Comparison of ENCODE assay signal across 8 mouse cellular contexts in genomic region chr12:85175926-85176845, GRCm38 (mm10). TPM values are rescaled to one million over a fixed set of nuclear protein-coding genes. Genes with fewer than 3 reads are reported as not detected.
DNase-seq lines count a peak whose midpoint lies in the region; ATAC-seq and TF ChIP-seq lines count a peak whose summit lies in the region.

No protein-coding gene starts in this region.

- H3K27ac ChIP-seq in forebrain, embryonic 15.5 days (replicated peaks), result peak overlapping the region; percentile 63
- peak overlapping the region; percentile 82 for H3K27ac ChIP-seq in limb, embryonic 10.5 days
- no peak overlapping the region for H3K27ac ChIP-seq in neural tube, embryonic 12.5 days

- intact Hi-C loops in left cerebral cortex, postnatal 25 days (cut with DNase I), result no loop called here

- H3K27me3 ChIP-seq in C2C12 (ENCODE audit: control insufficient read depth, insufficient read depth, insufficient read length), result no peaks in the 10 kb centered on the region
- no peaks in the 10 kb centered on the region for H3K27me3 ChIP-seq in forebrain, embryonic 15.5 days
- H3K27me3 ChIP-seq in limb, embryonic 10.5 days (ENCODE audit: low read depth, poor library complexity, severe bottlenecking), result peaks cover 91% of the 10 kb centered on the region
- H3K27me3 ChIP-seq in neural tube, embryonic 12.5 days (replicated peaks), result peaks cover 22% of the 10 kb centered on the region

- peak overlapping the region; percentile 50 for H3ac ChIP-seq in C2C12 (ENCODE audit: control insufficient read depth, insufficient read length, low read depth)

- 15% methylated on average over 11 of the region's 11 CpGs for WGBS in forebrain, embryonic 15.5 days
- WGBS in limb, embryonic 10.5 days, result 7% methylated on average over 11 of the region's 11 CpGs
- 14% methylated on average over 11 of the region's 11 CpGs for WGBS in neural tube, embryonic 12.5 days

- H3K9me3 ChIP-seq in forebrain, embryonic 15.5 days, result no peaks in the 10 kb centered on the region
- no peaks in the 10 kb centered on the region for H3K9me3 ChIP-seq in limb, embryonic 10.5 days (replicated peaks)
- H3K9me3 ChIP-seq in neural tube, embryonic 12.5 days, result no peaks in the 10 kb centered on the region

- peaks cover 11% of the 10 kb centered on the region for H3K79me3 ChIP-seq in C2C12 (ENCODE audit: low read depth)

- peaks cover 14% of the 10 kb centered on the region for H3K36me3 ChIP-seq in C2C12 (ENCODE audit: control insufficient read depth, insufficient read depth)
- H3K36me3 ChIP-seq in forebrain, embryonic 15.5 days, result no peaks in the 10 kb centered on the region
- H3K36me3 ChIP-seq in limb, embryonic 10.5 days, result no peaks in the 10 kb centered on the region
- H3K36me3 ChIP-seq in neural tube, embryonic 12.5 days, result no peaks in the 10 kb centered on the region

- no peak for TF ChIP-seq CTCF in C2C12 (IDR thresholded peaks at IDR 0.05; ENCODE audit: control insufficient read depth, insufficient read depth, insufficient read length)

- H3K9ac ChIP-seq in forebrain, embryonic 15.5 days (replicated peaks), result peak overlapping the region; percentile 36; the same call in 1 of the 2 replicates
- H3K9ac ChIP-seq in neural tube, embryonic 12.5 days, result peak overlapping the region; percentile 38; the same call in 1 of the 2 replicates

- H3K4me2 ChIP-seq in forebrain, embryonic 15.5 days (replicated peaks), result peak overlapping the region; percentile 48
- H3K4me2 ChIP-seq in neural tube, embryonic 12.5 days (replicated peaks), result peak overlapping the region; percentile 64

- H3K4me1 ChIP-seq in forebrain, embryonic 15.5 days, result peaks cover 33% of the 10 kb centered on the region
- peaks cover 56% of the 10 kb centered on the region for H3K4me1 ChIP-seq in limb, embryonic 10.5 days
- H3K4me1 ChIP-seq in neural tube, embryonic 12.5 days, result peaks cover 28% of the 10 kb centered on the region

- ATAC-seq in forebrain, embryonic 15.5 days (replicated peaks), result peak; percentile 81
- ATAC-seq in neural tube, embryonic 12.5 days (ENCODE audit: low FRiP score, low read depth), result peak; percentile 83

- peak; percentile 60 to 72 for DNase-seq in cerebellum, postnatal 14 days
- DNase-seq in cerebellum, adult 8-10 months, result no peak
- DNase-seq in limb, embryonic 10.5 days (ENCODE audit: low spot score), result peak; percentile 82
- DNase-seq in left cerebral cortex, postnatal 25 days (ENCODE audit: low spot score in 2 of 2), result no peak
- no peak for DNase-seq in natural killer cell, adult 2 months (ENCODE audit: low spot score in 2 of 2)

- peaks cover 31% of the 10 kb centered on the region for H3K79me2 ChIP-seq in C2C12 (ENCODE audit: control insufficient read depth, insufficient read depth)

- H3K4me3 ChIP-seq in C2C12 (ENCODE audit: insufficient read depth, poor library complexity, severe bottlenecking), result peak overlapping the region; percentile 47
- peak overlapping the region; percentile 22 for H3K4me3 ChIP-seq in forebrain, embryonic 15.5 days
- H3K4me3 ChIP-seq in limb, embryonic 10.5 days, result peak overlapping the region; percentile 47
- H3K4me3 ChIP-seq in neural tube, embryonic 12.5 days, result peak overlapping the region; percentile 26

TF ChIP-seq in C2C12, 6 proteins besides CTCF, POLR2A, EP300 and RAD21:
- no peak for TF ChIP-seq USF1 (IDR thresholded peaks at IDR 0.05; ENCODE audit: low read depth)
- TF ChIP-seq MYOG (IDR thresholded peaks at IDR 0.05; ENCODE audit: control insufficient read depth, extremely low read depth, insufficient read length), result no peak
- no peak for TF ChIP-seq MAX (IDR thresholded peaks at IDR 0.05)
- TF ChIP-seq FOSL1 (IDR thresholded peaks at IDR 0.05; ENCODE audit: insufficient read depth, low read length, poor library complexity, severe bottlenecking), result no peak
- no peak for TF ChIP-seq MYOD1 (IDR thresholded peaks at IDR 0.05; ENCODE audit: control insufficient read depth, insufficient read length, low read depth)
- TF ChIP-seq CEBPB (IDR thresholded peaks at IDR 0.05; ENCODE audit: low read depth), result no peak
TF ChIP-seq in C2C12: peak in this region for 0.

RNA-seq across cellular contexts. Expression of gene Pgf, which starts 1.4 kb away (rescaled TPM):
- 49.6 TPM for polyA plus RNA-seq in C2C12 (2012; fragmentation: generic; extraction: Trizol)
- polyA plus RNA-seq in forebrain, embryonic 15.5 days (2015; fragmentation: Nextera tagmentation; extraction: Ambion mirVana), result 6.2 and 6.3 TPM in 2 replicates
- polyA plus RNA-seq in limb, embryonic 10.5 days (2016; fragmentation: Nextera tagmentation; extraction: Ambion mirVana), result 6.9 and 9.6 TPM in 2 replicates
- 9.7 and 10.9 TPM in 2 replicates for polyA plus RNA-seq in neural tube, embryonic 12.5 days (2016; fragmentation: Nextera tagmentation; extraction: Ambion mirVana)
- 1 to 10 TPM; 1.7 to 2.8 TPM for total RNA-seq in left cerebral cortex, postnatal 25 days (2021)

RNA-seq across cellular contexts. Expression of gene Rps6kl1, which starts 25.1 kb away (rescaled TPM):
- polyA plus RNA-seq in C2C12 (2012; fragmentation: generic; extraction: Trizol), result 0.39 TPM
- polyA plus RNA-seq in forebrain, embryonic 15.5 days (2015; fragmentation: Nextera tagmentation; extraction: Ambion mirVana), result 19.8 and 22.2 TPM in 2 replicates
- polyA plus RNA-seq in limb, embryonic 10.5 days (2016; fragmentation: Nextera tagmentation; extraction: Ambion mirVana), result 0.39 and 0.45 TPM in 2 replicates
- 13.3 and 14.6 TPM in 2 replicates for polyA plus RNA-seq in neural tube, embryonic 12.5 days (2016; fragmentation: Nextera tagmentation; extraction: Ambion mirVana)
- 10 to 100 TPM; 31.8 to 35.5 TPM for total RNA-seq in left cerebral cortex, postnatal 25 days (2021)

RNA-seq across cellular contexts. Expression of gene Eif2b2, which starts 43.1 kb away (rescaled TPM):
- 294 TPM for polyA plus RNA-seq in C2C12 (2012; fragmentation: generic; extraction: Trizol)
- polyA plus RNA-seq in forebrain, embryonic 15.5 days (2015; fragmentation: Nextera tagmentation; extraction: Ambion mirVana), result 81.9 and 84.3 TPM in 2 replicates
- polyA plus RNA-seq in limb, embryonic 10.5 days (2016; fragmentation: Nextera tagmentation; extraction: Ambion mirVana), result 126 and 133 TPM in 2 replicates
- 92.5 and 107 TPM in 2 replicates for polyA plus RNA-seq in neural tube, embryonic 12.5 days (2016; fragmentation: Nextera tagmentation; extraction: Ambion mirVana)
- 10 to 100 TPM; 59.8 to 76.8 TPM for total RNA-seq in left cerebral cortex, postnatal 25 days (2021)

Comparison
In these comparisons a context has a peak if more than half of its experiments do, and no peak if none do; other contexts are left out.
1. DNase-seq: peak in cerebellum, postnatal 14 days (2 of 2) and limb, embryonic 10.5 days (single experiment); none in cerebellum, adult 8-10 months (single experiment), left cerebral cortex, postnatal 25 days (0 of 2) and natural killer cell, adult 2 months (0 of 2).
2. Peak in every context shown above with its lines, with median percentiles within 50 percentile points of each other: H3K4me3 ChIP-seq.